Mouse (Mus musculus) erythroblast, embryonic 14.5 days (primary cell): ENCODE results near the gene Dennd6b. TPM values are rescaled to one million over a fixed set of nuclear protein-coding genes. Genes with fewer than 3 reads are reported as not detected.

Experiments
- H3K27me3 ChIP-seq: 2 replicates; pipeline ENCODE4 v1.6.1; 2012; ENCODE audit warnings: inconsistent platforms; ENCODE audit not compliant: control insufficient read depth
- H3K36me3 ChIP-seq: 2 replicates; pipeline ENCODE4 v1.6.1; 2012; ENCODE audit warnings: mild to moderate bottlenecking, inconsistent platforms; ENCODE audit not compliant: control insufficient read depth
- H3K4me1 ChIP-seq: 2 replicates; pipeline ENCODE4 v1.6.1; 2012; ENCODE audit warnings: inconsistent platforms; ENCODE audit not compliant: control insufficient read depth
- H3K4me3 ChIP-seq: replicated peaks from 2 replicates; pipeline ENCODE3; 2012; ENCODE audit warnings: moderate library complexity, mild to moderate bottlenecking, inconsistent platforms
- H3K9me3 ChIP-seq: 2 replicates; pipeline ENCODE4 v1.6.1; 2012; ENCODE audit warnings: low read length, inconsistent platforms, mixed read lengths; ENCODE audit not compliant: control insufficient read depth
- GATA1 ChIP-seq: IDR thresholded peaks from 2 replicates; pipeline ENCODE4 v1.6.1; 2012; ENCODE audit warnings: low read length, inconsistent platforms, mixed read lengths
- TAL1 ChIP-seq: IDR thresholded peaks from 3 replicates; pipeline ENCODE4 v1.6.1; 2012; ENCODE audit warnings: low read length, inconsistent platforms, mixed read lengths
- polyA plus RNA-seq: library from polyadenylated mRNA; stranded (reverse); fragments of >175 nt; gene quantifications from 2 replicates; pipeline ENCODE4 v1.2.3, GENCODE M21; 2012

Gene Dennd6b
- polyA plus RNA-seq, 1 experiment = 0.62 TPM

GRCm38 (mm10) chr15:89184141-89184936 lies 12.0 kb downstream of the Dennd6b start:
- Histone ChIP-seq H3K9me3 (peaks cover 8% of the 10 kb centered on the region), H3K36me3 (peaks cover 23% of the 10 kb centered on the region), H3K27me3 (peaks cover 38% of the 10 kb centered on the region), H3K4me3 (no peak overlapping the region), H3K4me1 (peaks cover 10% of the 10 kb centered on the region)
- TF ChIP-seq TAL1 (no peak), GATA1 (no peak)

DNA sequence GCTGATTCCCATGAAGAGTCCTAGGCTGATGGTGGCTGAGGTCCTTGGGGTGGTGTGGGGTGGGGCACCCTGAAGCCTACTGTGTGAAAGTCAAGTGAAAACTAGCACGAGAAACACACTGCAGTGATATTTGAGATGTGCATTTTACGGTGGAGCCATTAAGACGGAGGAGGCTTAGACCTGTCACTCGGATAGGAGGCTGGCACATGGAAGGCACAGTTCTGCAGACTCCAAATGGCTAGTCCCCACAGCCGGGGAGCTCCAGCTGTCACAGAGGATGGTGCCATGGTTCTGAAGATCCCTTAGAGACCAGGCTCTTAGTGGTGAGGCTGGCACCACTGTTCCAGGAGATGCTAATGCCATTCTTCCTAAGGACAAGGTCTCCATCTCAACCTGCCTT lies 13.5 kb downstream of the Dennd6b start:
- Histone ChIP-seq H3K27me3 (peaks cover 53% of the 10 kb centered on the region), H3K4me1 (peaks cover 25% of the 10 kb centered on the region), H3K36me3 (peaks cover 13% of the 10 kb centered on the region), H3K4me3 (no peak overlapping the region), H3K9me3 (peaks cover 8% of the 10 kb centered on the region)
- no peak for TF ChIP-seq GATA1
- no peak for TF ChIP-seq TAL1

GRCm38 (mm10) chr15:89182328-89182741 lies 14.0 kb downstream of the Dennd6b start:
- Histone ChIP-seq H3K4me1 (peaks cover 30% of the 10 kb centered on the region), H3K9me3 (peaks cover 8% of the 10 kb centered on the region), H3K36me3 (peaks cover 12% of the 10 kb centered on the region), H3K4me3 (no peak overlapping the region), H3K27me3 (peaks cover 56% of the 10 kb centered on the region)
- no peak for TF ChIP-seq TAL1
- TF ChIP-seq GATA1 = no peak

DNA sequence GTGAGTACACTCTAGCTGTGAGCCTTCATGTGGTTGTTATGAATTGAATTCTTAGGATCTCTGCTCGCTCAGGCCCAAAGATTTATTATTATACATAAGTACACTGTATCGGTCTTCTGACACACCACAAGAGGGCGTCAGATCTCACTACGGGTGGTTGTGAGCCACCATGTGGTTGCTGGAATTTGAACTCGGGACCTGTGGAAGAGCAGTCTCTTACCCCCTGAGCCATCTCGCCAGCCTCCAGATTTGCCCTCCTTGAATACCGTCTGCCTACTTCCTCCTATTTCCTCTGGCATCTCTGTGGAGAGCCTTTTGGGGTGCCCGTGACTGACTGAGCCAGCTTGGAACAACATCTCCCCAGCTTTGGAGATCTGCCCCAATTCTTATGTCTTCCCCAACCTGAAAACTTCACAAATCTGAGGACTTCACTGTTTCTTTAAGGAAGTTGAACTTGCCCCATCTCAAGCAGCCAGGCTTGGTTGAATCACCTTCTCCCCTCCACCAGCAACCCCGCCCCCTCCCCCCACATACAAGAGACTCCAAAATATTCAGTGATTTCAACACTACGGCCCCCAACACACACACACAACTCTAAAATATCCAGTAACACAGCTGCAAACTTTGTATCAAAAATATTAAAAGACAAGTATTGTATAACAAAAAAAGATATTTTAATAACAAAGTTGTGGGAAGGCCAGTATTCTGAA lies 14.6 kb downstream of the Dennd6b start:
- TF ChIP-seq TAL1 = no peak
- Histone ChIP-seq H3K36me3 (peaks cover 6% of the 10 kb centered on the region), H3K4me3 (no peak overlapping the region), H3K9me3 (peaks cover 8% of the 10 kb centered on the region), H3K4me1 (peaks cover 34% of the 10 kb centered on the region), H3K27me3 (peaks cover 60% of the 10 kb centered on the region)

DNA sequence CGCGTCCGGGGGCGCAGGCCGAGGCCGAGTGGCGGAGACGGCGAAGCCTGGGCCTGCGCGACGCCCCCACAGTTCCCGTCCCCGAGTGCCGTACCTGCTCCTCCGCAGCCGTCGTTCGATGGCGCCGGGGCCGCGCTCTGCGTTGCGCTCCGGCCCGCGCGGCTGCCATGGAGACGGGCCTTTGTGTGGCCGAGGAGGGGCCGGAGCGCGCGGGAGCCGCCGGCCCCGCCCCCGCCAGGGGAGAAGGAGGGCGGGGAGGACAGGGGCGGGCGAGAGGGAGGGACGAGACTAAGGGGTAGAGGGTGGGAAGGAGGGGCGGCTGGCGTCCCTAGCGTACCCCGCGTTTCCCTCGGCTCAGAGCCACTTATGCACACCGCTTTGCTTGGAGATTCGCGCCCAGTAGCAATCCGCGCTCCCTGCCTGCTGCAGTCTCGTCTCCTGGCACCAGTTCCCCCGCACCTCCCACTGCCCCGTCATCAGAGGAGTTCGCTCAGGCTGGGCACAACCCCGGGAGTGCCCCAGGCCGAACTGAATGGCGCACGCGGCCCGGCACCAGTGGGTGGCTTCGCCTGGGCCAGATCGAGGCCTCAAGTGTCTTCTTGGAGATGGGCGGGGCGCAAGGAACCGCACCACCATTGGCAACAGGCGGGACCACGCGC lies 15.6 kb downstream of the Dennd6b start, which contains the start of gene Plxnb2:
Plxnb2 (minus strand) TSS at position 218 of the 659 bp plus-strand sequence.
- H3K27me3 ChIP-seq = peaks cover 61% of the 10 kb centered on the region
- H3K36me3 ChIP-seq = no peaks in the 10 kb centered on the region; the same call in 1 of the 2 replicates
- peak within 1 kb of the TSS; percentile 60 for H3K4me3 ChIP-seq
- H3K9me3 ChIP-seq = peaks cover 8% of the 10 kb centered on the region
- TF ChIP-seq GATA1 = no peak
- no peak for TF ChIP-seq TAL1
- peaks cover 34% of the 10 kb centered on the region for H3K4me1 ChIP-seq

- H3K9me3 ChIP-seq = peaks cover 8% of the 10 kb centered on the region
- no peaks in the 10 kb centered on the region; the same call in 1 of the 2 replicates for H3K36me3 ChIP-seq
- H3K27me3 ChIP-seq = peaks cover 67% of the 10 kb centered on the region
- TF ChIP-seq GATA1 = no peak
- no peak for TF ChIP-seq TAL1
- H3K4me3 ChIP-seq = peak overlapping the region; percentile 60
- peaks cover 34% of the 10 kb centered on the region for H3K4me1 ChIP-seq
These were observed 16.2 kb downstream of the Dennd6b start for GRCm38 (mm10) chr15:89180081-89180541.

- H3K4me3 ChIP-seq = peak overlapping the region; percentile 60
- peaks cover 34% of the 10 kb centered on the region for H3K4me1 ChIP-seq
- H3K9me3 ChIP-seq = peaks cover 8% of the 10 kb centered on the region
- TF ChIP-seq TAL1 = no peak
- TF ChIP-seq GATA1 = no peak
- H3K36me3 ChIP-seq = no peaks in the 10 kb centered on the region; the same call in 1 of the 2 replicates
- H3K27me3 ChIP-seq = peaks cover 72% of the 10 kb centered on the region
These were observed 16.7 kb downstream of the Dennd6b start for GRCm38 (mm10) chr15:89179630-89179964.

GRCm38 (mm10) chr15:89178954-89179629 lies 17.2 kb downstream of the Dennd6b start:
- H3K9me3 ChIP-seq = peaks cover 8% of the 10 kb centered on the region
- no peak for TF ChIP-seq TAL1
- no peak for TF ChIP-seq GATA1
- peaks cover 77% of the 10 kb centered on the region for H3K27me3 ChIP-seq
- H3K4me3 ChIP-seq = peak overlapping the region; percentile 60
- peaks cover 34% of the 10 kb centered on the region for H3K4me1 ChIP-seq
- H3K36me3 ChIP-seq = no peaks in the 10 kb centered on the region
